Mouse (Mus musculus): ENCODE data around the gene Lrrc4c. TPM values are rescaled to one million over a fixed set of nuclear protein-coding genes. Genes with fewer than 3 reads are reported as not detected.

The Lrrc4c gene
- total and polyA plus RNA-seq, 3 experiments = not detected

- DNase-seq (ENCODE audit: extremely low read depth) = no peak
- peaks cover 31% of the 10 kb centered on the region for H3K9me3 ChIP-seq (replicated peaks; ENCODE audit: low read length)
- no peak overlapping the region for H3K9ac ChIP-seq (ENCODE audit: insufficient read depth, low read depth)
- H3K27me3 ChIP-seq (replicated peaks) = no peaks in the 10 kb centered on the region
- in situ Hi-C loops (cut with MboI; ENCODE audit: low pct_ligation_motif_present, low pct_unique_long_range_greater_than_20kb, low sequenced_read_pairs) = no loop called here
- dilution Hi-C loops (cut with MboI; ENCODE audit: extremely low pct_ligation_motif_present, extremely low pct_unique_long_range_greater_than_20kb, low sequenced_read_pairs) = no loop called here
- no peak overlapping the region for H3K4me2 ChIP-seq (ENCODE audit: insufficient read depth, low read depth, poor library complexity, severe bottlenecking)
- no peaks in the 10 kb centered on the region for H3K36me3 ChIP-seq (replicated peaks in 1 of 2; ENCODE audit: control insufficient read depth in 1 of 2, insufficient read depth in 1 of 2, low read length in 1 of 2)
- no peaks in the 10 kb centered on the region for H3K79me2 ChIP-seq (replicated peaks; ENCODE audit: control insufficient read depth, extremely low read depth, insufficient read depth, poor library complexity, severe bottlenecking)
- TF ChIP-seq BHLHE40 (IDR thresholded peaks at IDR 0.05; ENCODE audit: low read depth, low read length) (no peak), HCFC1 (IDR thresholded peaks at IDR 0.05; ENCODE audit: low read depth, low read length) (no peak), MYC (IDR thresholded peaks at IDR 0.05; ENCODE audit: low read depth, low read length) (no peak), NRF1 (IDR thresholded peaks at IDR 0.05; ENCODE audit: low read depth, low read length) (no peak)
- H3K27ac ChIP-seq (ENCODE audit: insufficient read depth, low read depth) = no peak overlapping the region
- H3K4me3 ChIP-seq (replicated peaks in 1 of 3; ENCODE audit: low read depth in 2 of 3, low read length in 2 of 3, poor library complexity in 1 of 3) = no peak overlapping the region
- H3K4me1 ChIP-seq (ENCODE audit: control insufficient read depth in 1 of 2, insufficient read depth in 2 of 2) = no peaks in the 10 kb centered on the region
Observed at GRCm38 (mm10) chr2:97568954-97569353, 1251.0 kb downstream of the Lrrc4c start.

- in situ Hi-C loops (cut with MboI; ENCODE audit: low pct_ligation_motif_present, low pct_unique_long_range_greater_than_20kb, low sequenced_read_pairs) (no loop called here), dilution Hi-C loops (cut with MboI; ENCODE audit: extremely low pct_ligation_motif_present, extremely low pct_unique_long_range_greater_than_20kb, low sequenced_read_pairs) (no loop called here)
- Histone ChIP-seq H3K4me1 (ENCODE audit: control insufficient read depth in 1 of 2, insufficient read depth in 2 of 2) (no peaks in the 10 kb centered on the region), H3K27ac (ENCODE audit: insufficient read depth, low read depth) (no peak overlapping the region), H3K4me2 (ENCODE audit: insufficient read depth, low read depth, poor library complexity, severe bottlenecking) (no peak overlapping the region), H3K79me2 (replicated peaks; ENCODE audit: control insufficient read depth, extremely low read depth, insufficient read depth, poor library complexity, severe bottlenecking) (no peaks in the 10 kb centered on the region), H3K27me3 (replicated peaks) (no peaks in the 10 kb centered on the region), H3K9ac (ENCODE audit: insufficient read depth, low read depth) (no peak overlapping the region), H3K4me3 (replicated peaks in 1 of 3; ENCODE audit: low read depth in 2 of 3, low read length in 2 of 3, poor library complexity in 1 of 3) (no peak overlapping the region), H3K36me3 (replicated peaks in 1 of 2; ENCODE audit: control insufficient read depth in 1 of 2, insufficient read depth in 1 of 2, low read length in 1 of 2) (no peaks in the 10 kb centered on the region), H3K9me3 (replicated peaks; ENCODE audit: low read length) (peaks cover 28% of the 10 kb centered on the region)
- DNase-seq (ENCODE audit: extremely low read depth) = no peak
- TF ChIP-seq ZKSCAN1 (IDR thresholded peaks at IDR 0.05; ENCODE audit: borderline replicate concordance, low read depth, low read length) = no peak
- TF ChIP-seq MXI1 (IDR thresholded peaks at IDR 0.05; ENCODE audit: low read depth, low read length) = no peak
- TF ChIP-seq ETS1 (conservative IDR thresholded peaks at IDR 0.05; ENCODE audit: low read depth, low read length) = no peak
Observed at GRCm38 (mm10) chr2:97574921-97575320, 1257.0 kb downstream of the Lrrc4c start.

GRCm38 (mm10) chr2:97581132-97581531 is 1263.2 kb downstream of the Lrrc4c start:
- DNase-seq (ENCODE audit: extremely low read depth) = no peak
- no peak overlapping the region for H3K4me2 ChIP-seq (ENCODE audit: insufficient read depth, low read depth, poor library complexity, severe bottlenecking)
- dilution Hi-C loops (cut with MboI; ENCODE audit: extremely low pct_ligation_motif_present, extremely low pct_unique_long_range_greater_than_20kb, low sequenced_read_pairs) = no loop called here
- in situ Hi-C loops (cut with MboI; ENCODE audit: low pct_ligation_motif_present, low pct_unique_long_range_greater_than_20kb, low sequenced_read_pairs) = no loop called here
- no peaks in the 10 kb centered on the region for H3K27me3 ChIP-seq (replicated peaks)
- no peak overlapping the region for H3K27ac ChIP-seq (ENCODE audit: insufficient read depth, low read depth)
- H3K4me1 ChIP-seq (ENCODE audit: control insufficient read depth in 1 of 2, insufficient read depth in 2 of 2) = no peaks in the 10 kb centered on the region
- no peak overlapping the region for H3K9ac ChIP-seq (ENCODE audit: insufficient read depth, low read depth)
- H3K4me3 ChIP-seq (replicated peaks in 1 of 3; ENCODE audit: low read depth in 2 of 3, low read length in 2 of 3, poor library complexity in 1 of 3) = no peak overlapping the region
- peaks cover 24% of the 10 kb centered on the region for H3K9me3 ChIP-seq (replicated peaks; ENCODE audit: low read length)
- TF ChIP-seq E2F4 (IDR thresholded peaks at IDR 0.05; ENCODE audit: insufficient replicate concordance, low read depth, low read length) (no peak), MAZ (IDR thresholded peaks at IDR 0.05; ENCODE audit: low read depth, low read length) (no peak), JUN (IDR thresholded peaks at IDR 0.05; ENCODE audit: insufficient read depth, low read depth, low read length) (no peak), GABPA (IDR thresholded peaks at IDR 0.05; ENCODE audit: insufficient replicate concordance, low read depth, low read length) (no peak), MYC (IDR thresholded peaks at IDR 0.05; ENCODE audit: low read depth, low read length) (no peak), HCFC1 (IDR thresholded peaks at IDR 0.05; ENCODE audit: low read depth, low read length) (no peak), EP300 (IDR thresholded peaks at IDR 0.05; ENCODE audit: low read length) (no peak), ETS1 (conservative IDR thresholded peaks at IDR 0.05; ENCODE audit: low read depth, low read length) (no peak), CHD2 (IDR thresholded peaks at IDR 0.05; ENCODE audit: low read length) (no peak), TBP (conservative IDR thresholded peaks at IDR 0.05; ENCODE audit: low read depth, low read length) (no peak)
- H3K36me3 ChIP-seq (replicated peaks in 1 of 2; ENCODE audit: control insufficient read depth in 1 of 2, insufficient read depth in 1 of 2, low read length in 1 of 2) = no peaks in the 10 kb centered on the region
- H3K79me2 ChIP-seq (replicated peaks; ENCODE audit: control insufficient read depth, extremely low read depth, insufficient read depth, poor library complexity, severe bottlenecking) = no peaks in the 10 kb centered on the region

Data from CH12.LX (cell line).